Mouse (Mus musculus) brain, adult 2 months (tissue): ENCODE data around the gene Gpr15.
A peak's percentile ranks its signal among the peaks of the same experiment; 100 is the strongest.

Experiments
- DNase-seq: peaks from one replicate; pipeline ENCODE4 v3.0.0; 2011; ENCODE audit warnings: low read depth, low spot score

Gene Gpr15

GRCm38 (mm10) chr16:58702329-58702932 is 16.4 kb downstream of the Gpr15 start:
- no peak for DNase-seq

GRCm38 (mm10) chr16:58701779-58702178 is 17.1 kb downstream of the Gpr15 start:
- no peak for DNase-seq

- DNase-seq: no peak
These were observed 17.9 kb downstream of the Gpr15 start for GRCm38 (mm10) chr16:58700816-58701424.

- DNase-seq: no peak
These were observed 18.7 kb downstream of the Gpr15 start for GRCm38 (mm10) chr16:58700174-58700573.

GRCm38 (mm10) chr16:58697261-58697660 is 21.6 kb downstream of the Gpr15 start:
- no peak for DNase-seq

GRCm38 (mm10) chr16:58696796-58697195 is 22.1 kb downstream of the Gpr15 start:
- DNase-seq: no peak

GRCm38 (mm10) chr16:58694091-58694490 is 24.8 kb downstream of the Gpr15 start:
- DNase-seq: no peak

- DNase-seq: no peak
These were observed 28.5 kb downstream of the Gpr15 start for GRCm38 (mm10) chr16:58690322-58690732.

GRCm38 (mm10) chr16:58689555-58690169 is 29.2 kb downstream of the Gpr15 start:
- DNase-seq: no peak

GRCm38 (mm10) chr16:58688534-58688933 is 30.3 kb downstream of the Gpr15 start:
- no peak for DNase-seq

- DNase-seq: peak; percentile 45
These were observed 33.0 kb downstream of the Gpr15 start for GRCm38 (mm10) chr16:58685548-58686537.

- DNase-seq: no peak
These were observed 34.3 kb downstream of the Gpr15 start for GRCm38 (mm10) chr16:58684537-58684936.

- no peak for DNase-seq
These were observed 35.0 kb downstream of the Gpr15 start for GRCm38 (mm10) chr16:58683911-58684310.

GRCm38 (mm10) chr16:58682870-58683269 is 36.0 kb downstream of the Gpr15 start:
- DNase-seq: no peak

GRCm38 (mm10) chr16:58682046-58682445 is 36.8 kb downstream of the Gpr15 start:
- DNase-seq: no peak

- DNase-seq: peak; percentile 46
These were observed 40.2 kb downstream of the Gpr15 start for GRCm38 (mm10) chr16:58678660-58679059.

- DNase-seq: peak; percentile 85
These were observed 41.4 kb downstream of the Gpr15 start for GRCm38 (mm10) chr16:58677491-58677890.

GRCm38 (mm10) chr16:58676633-58677032 is 42.2 kb downstream of the Gpr15 start:
- no peak for DNase-seq

GRCm38 (mm10) chr16:58676156-58676555 is 42.7 kb downstream of the Gpr15 start:
- DNase-seq: no peak

GRCm38 (mm10) chr16:58675256-58675655 is 43.6 kb downstream of the Gpr15 start:
- DNase-seq: peak; percentile 82

GRCm38 (mm10) chr16:58673811-58674410 is 45.0 kb downstream of the Gpr15 start:
- DNase-seq: no peak
